Mouse (Mus musculus) stomach, postnatal 0 days (tissue): Measurements from ENCODE around the gene Unc45a.

Experiments
- CTCF ChIP-seq: IDR thresholded peaks from 2 replicates; pipeline ENCODE4 v1.5.1; 2016; ENCODE audit warnings: antibody characterized with exemption, low read depth, mild to moderate bottlenecking, moderate library complexity
- EP300 ChIP-seq: optimal IDR thresholded peaks from 2 replicates; pipeline ENCODE3; 2016; ENCODE audit warnings: antibody characterized with exemption

- no peak for TF ChIP-seq CTCF
- TF ChIP-seq EP300 = no peak
Measured at GRCm38 (mm10) chr7:80357156-80357555, 16.4 kb upstream of the Unc45a start.
